Mouse (Mus musculus): ENCODE data around the gene Tmem234. TPM values are rescaled to one million over a fixed set of nuclear protein-coding genes. Genes with fewer than 3 reads are reported as not detected.

Tmem234 gene
- polyA plus RNA-seq, 1 experiment, result 113 TPM

GRCm38 (mm10) chr4:129618786-129619691 is 18.6 kb downstream of the Tmem234 start, which contains the start of gene Iqcc:
TSS of gene Iqcc (minus strand) at chr4:129619099.
- WGBS, result 3% methylated on average over 44 of the region's 44 CpGs
- no peak for DNase-seq (ENCODE audit: low read depth, low spot score)

GRCm38 (mm10) chr4:129620419-129621282 is 20.2 kb downstream of the Tmem234 start:
- WGBS, result 46% methylated on average over 11 of the region's 11 CpGs
- DNase-seq (ENCODE audit: low read depth, low spot score), result no peak

GRCm38 (mm10) chr4:129621283-129621841 is 20.9 kb downstream of the Tmem234 start:
- DNase-seq (ENCODE audit: low read depth, low spot score), result no peak
- WGBS, result 21% methylated on average over 8 of the region's 8 CpGs

- DNase-seq (ENCODE audit: low read depth, low spot score), result no peak
- WGBS, result 80% methylated on average over 11 of the region's 11 CpGs
Measured at GRCm38 (mm10) chr4:129622120-129622802, 21.8 kb downstream of the Tmem234 start.

GRCm38 (mm10) chr4:129622803-129623535 is 22.5 kb downstream of the Tmem234 start:
- no peak for DNase-seq (ENCODE audit: low read depth, low spot score)
- 20% methylated on average over 8 of the region's 8 CpGs for WGBS

GRCm38 (mm10) chr4:129623681-129624091 is 23.2 kb downstream of the Tmem234 start, which contains the start of gene Ccdc28b:
TSS of gene Ccdc28b (minus strand) at chr4:129623947.
- DNase-seq (ENCODE audit: low read depth, low spot score), result no peak
- under 1% methylated on average over 10 of the region's 10 CpGs for WGBS

- WGBS, result 3% methylated on average over 18 of the region's 18 CpGs
- no peak for DNase-seq (ENCODE audit: low read depth, low spot score)
Measured at GRCm38 (mm10) chr4:129624281-129625028, 24.0 kb downstream of the Tmem234 start.

- DNase-seq (ENCODE audit: low read depth, low spot score), result no peak
- WGBS, result 3% methylated on average over 6 of the region's 6 CpGs
Measured at GRCm38 (mm10) chr4:129625029-129625370, 24.5 kb downstream of the Tmem234 start.

GRCm38 (mm10) chr4:129625496-129625895 is 25.0 kb downstream of the Tmem234 start:
- WGBS, result 61% methylated on average over 4 of the region's 4 CpGs
- no peak for DNase-seq (ENCODE audit: low read depth, low spot score)

- 82% methylated on average over 6 of the region's 6 CpGs for WGBS
- no peak for DNase-seq (ENCODE audit: low read depth, low spot score)
Measured at GRCm38 (mm10) chr4:129626035-129626434, 25.6 kb downstream of the Tmem234 start.

GRCm38 (mm10) chr4:129630944-129631343 is 30.5 kb downstream of the Tmem234 start:
- no peak for DNase-seq (ENCODE audit: low read depth, low spot score)
- WGBS, result 49% methylated on average over 4 of the region's 4 CpGs

GRCm38 (mm10) chr4:129631867-129632266 is 31.4 kb downstream of the Tmem234 start:
- no peak for DNase-seq (ENCODE audit: low read depth, low spot score)
- WGBS, result 89% methylated on average over 12 of the region's 12 CpGs

- no peak for DNase-seq (ENCODE audit: low read depth, low spot score)
- WGBS, result 76% methylated on average over 6 of the region's 6 CpGs
Measured at GRCm38 (mm10) chr4:129633852-129634251, 33.4 kb downstream of the Tmem234 start.

- no peak for DNase-seq (ENCODE audit: low read depth, low spot score)
- WGBS, result 82% methylated on average over 15 of the region's 15 CpGs
Measured at GRCm38 (mm10) chr4:129639221-129639620, 38.8 kb downstream of the Tmem234 start.

- WGBS, result 0% methylated on average over 17 of the region's 17 CpGs
- DNase-seq (ENCODE audit: low read depth, low spot score), result no peak
Measured at GRCm38 (mm10) chr4:129640101-129640637, 39.7 kb downstream of the Tmem234 start.

GRCm38 (mm10) chr4:129640638-129641467 is 40.4 kb downstream of the Tmem234 start, which contains the start of gene Txlna:
TSS of gene Txlna (minus strand) at chr4:129641065.
- DNase-seq (ENCODE audit: low read depth, low spot score), result no peak
- under 1% methylated on average over 60 of the region's 60 CpGs for WGBS

- DNase-seq (ENCODE audit: low read depth, low spot score), result no peak
- WGBS, result 12% methylated on average over 5 of the region's 5 CpGs
Measured at GRCm38 (mm10) chr4:129641756-129642155, 41.3 kb downstream of the Tmem234 start.
